Mouse (Mus musculus): Measurements from ENCODE around the gene Jak1.

DNA sequence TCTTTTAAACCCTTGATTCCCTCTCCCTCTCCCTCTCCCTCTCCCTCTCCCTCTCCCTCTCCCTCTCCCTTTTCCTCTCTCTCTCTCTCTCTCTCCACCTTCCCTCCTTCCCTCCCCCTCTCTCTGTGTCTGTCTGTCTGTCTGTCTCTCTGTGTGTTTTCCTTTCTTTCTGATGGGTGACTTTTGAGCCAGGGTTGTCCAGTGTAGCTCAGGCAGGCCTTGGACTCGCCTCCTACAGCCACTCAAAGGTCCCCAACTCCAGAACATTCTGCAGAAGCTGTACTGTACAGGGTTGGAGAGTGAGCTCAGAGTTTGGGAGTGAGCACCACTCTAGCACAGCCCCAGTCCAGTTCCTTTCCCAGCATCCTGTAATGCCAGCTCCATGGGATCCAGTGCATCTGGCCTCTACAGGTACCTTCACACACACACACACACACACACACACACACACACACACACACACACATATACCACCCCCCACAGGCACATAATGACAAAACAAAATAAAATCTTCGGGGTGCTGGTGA, 20.9 kb upstream of the Jak1 start:
- no peak for TF ChIP-seq GATA1 (IDR thresholded peaks at IDR 0.05; ENCODE audit: low read length)
- TF ChIP-seq TAL1 (IDR thresholded peaks at IDR 0.05; ENCODE audit: low read length), result no peak

Data from erythroblast, embryonic 14.5 days (primary cell).